Mouse (Mus musculus) heart, adult 2 months (tissue): Measurements from ENCODE around the gene Enah.

Source experiments
- CTCF ChIP-seq: fragments of 200-600 bp; IDR thresholded peaks from 2 replicates; pipeline ENCODE4 v1.8.1; 2022; ENCODE audit warnings: antibody characterized with exemption, mild to moderate bottlenecking, moderate library complexity
- POLR2A ChIP-seq: fragments of 200-500 bp; IDR thresholded peaks from 2 replicates; pipeline ENCODE4 v1.6.1; 2011; ENCODE audit warnings: mild to moderate bottlenecking, low read depth, low read length, control low read depth; ENCODE audit not compliant: insufficient read depth

DNA sequence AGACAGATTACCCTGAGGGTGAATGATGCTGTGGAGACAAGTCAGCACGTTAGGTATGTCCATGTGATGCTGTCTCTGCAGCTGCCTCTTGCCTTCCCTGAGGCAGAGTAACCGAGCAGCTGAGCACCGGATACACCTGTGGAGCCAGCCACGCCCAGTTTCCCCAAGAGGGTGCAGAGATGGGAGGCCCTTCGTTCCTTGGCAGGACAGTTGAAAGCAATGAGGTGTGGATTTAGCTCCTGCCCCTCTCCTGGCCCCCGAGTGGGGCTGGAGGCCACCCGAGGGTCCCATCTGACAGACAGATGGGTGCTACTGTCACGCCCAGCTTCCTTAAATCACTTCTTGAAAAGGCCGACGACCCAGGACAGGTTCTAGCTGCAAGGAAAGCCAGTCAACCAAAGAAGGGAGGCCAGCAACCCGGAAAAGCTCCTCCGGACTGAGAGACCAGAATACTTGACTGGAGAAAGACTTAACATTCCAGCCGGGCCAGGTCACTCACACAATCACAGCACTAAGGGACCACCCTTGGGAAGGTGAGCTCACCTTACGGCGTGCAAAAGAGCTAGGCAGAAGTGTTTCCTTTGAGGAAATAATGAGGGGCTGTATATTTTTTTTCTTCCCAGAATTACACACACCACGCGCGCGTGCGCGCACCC is 166.6 kb downstream of the Enah start:
- TF ChIP-seq CTCF (no peak), POLR2A (no peak)
